Mouse (Mus musculus) neural tube, embryonic 14.5 days (tissue): ENCODE measurements around the gene Arntl2. TPM values are rescaled to one million over a fixed set of nuclear protein-coding genes. Genes with fewer than 3 reads are reported as not detected.

Experiments used
- ATAC-seq: fragments of 200-750 bp; cut with Nextera tagmentation; 2 replicates; pipeline ENCODE4 v1.8.0; 2017; ENCODE audit warnings: low read depth, mild to moderate bottlenecking, moderate TSS enrichment, moderate library complexity
- H3K27ac ChIP-seq: fragments of 300-500 bp; sonication (generic); 2 replicates; pipeline ENCODE4 v1.5.1; 2014; ENCODE audit warnings: low read depth, mild to moderate bottlenecking, control low read depth, low read length, moderate library complexity, mixed read lengths
- H3K27me3 ChIP-seq: fragments of 300-500 bp; sonication (generic); 2 replicates; pipeline ENCODE4 v1.6.1; 2014; ENCODE audit warnings: low read length; ENCODE audit not compliant: control insufficient read depth, insufficient read depth
- H3K36me3 ChIP-seq: fragments of 300-500 bp; sonication (generic); 2 replicates; pipeline ENCODE4 v1.6.1; 2014; ENCODE audit warnings: low read length, mixed read lengths; ENCODE audit not compliant: control insufficient read depth, insufficient read depth
- H3K4me1 ChIP-seq: fragments of 300-500 bp; sonication (generic); 2 replicates; pipeline ENCODE4 v1.6.1; 2014; ENCODE audit warnings: low read length; ENCODE audit not compliant: control insufficient read depth, insufficient read depth
- H3K4me2 ChIP-seq: fragments of 300-500 bp; sonication (generic); 2 replicates; pipeline ENCODE4 v1.6.1; 2014; ENCODE audit warnings: mild to moderate bottlenecking, low read depth, low read length, control low read depth
- H3K4me3 ChIP-seq: fragments of 300-500 bp; sonication (generic); 2 replicates; pipeline ENCODE4 v1.5.1; 2014; ENCODE audit warnings: low read depth, low read length, control low read depth, mixed read lengths
- H3K9ac ChIP-seq: fragments of 300-500 bp; sonication (generic); replicated peaks from 2 replicates; pipeline ENCODE4 v1.6.1; 2014; ENCODE audit warnings: low read depth, mild to moderate bottlenecking, control low read depth, low read length, mixed read lengths
- H3K9me3 ChIP-seq: fragments of 300-500 bp; sonication (generic); 2 replicates; pipeline ENCODE4 v1.6.1; 2016; ENCODE audit warnings: low read length; ENCODE audit not compliant: control insufficient read depth
- WGBS: fragments of 180-500 bp; shearing (Covaris S2); extraction: QIAGEN DNeasy Blood & Tissue Kit; methylation state at CpG from one replicate; pipeline ENCODE4 v1.1.7; 2014; 5-methylcytosine and 5-hydroxymethylcytosine counted together
- polyA plus RNA-seq: library from polyadenylated mRNA; unstranded; fragments of >200 nt; fragmentation: Nextera tagmentation; extraction: Ambion mirVana; gene quantifications from 2 replicates; pipeline ENCODE4 v1.2.1, GENCODE M21; 2014

Gene Arntl2
- polyA plus RNA-seq, 1 experiment from 2014 or later, result 3.7 TPM

- 92% methylated on average over 12 of the region's 12 CpGs for WGBS
- Histone ChIP-seq H3K27ac (no peak overlapping the region), H3K4me1 (no peaks in the 10 kb centered on the region), H3K4me3 (no peak overlapping the region), H3K4me2 (no peak overlapping the region), H3K27me3 (no peaks in the 10 kb centered on the region), H3K9ac (no peak overlapping the region), H3K36me3 (no peaks in the 10 kb centered on the region), H3K9me3 (no peaks in the 10 kb centered on the region)
- ATAC-seq, result no peak
Measured at GRCm38 (mm10) chr6:146877425-146878045, 81.7 kb downstream of the Arntl2 start.

- 27% methylated on average over 10 of the region's 10 CpGs for WGBS
- ATAC-seq, result no peak
Measured at GRCm38 (mm10) chr6:146878926-146879325, 83.1 kb downstream of the Arntl2 start.

GRCm38 (mm10) chr6:146879856-146880255, 84.0 kb downstream of the Arntl2 start:
- no peaks in the 10 kb centered on the region for H3K4me1 ChIP-seq
- 95% methylated on average over 9 of the region's 9 CpGs for WGBS
- ATAC-seq, result no peak
- no peaks in the 10 kb centered on the region for H3K27me3 ChIP-seq
- H3K27ac ChIP-seq, result no peak overlapping the region
- H3K36me3 ChIP-seq, result no peaks in the 10 kb centered on the region
- H3K9ac ChIP-seq, result no peak overlapping the region
- H3K4me2 ChIP-seq, result no peak overlapping the region
- no peaks in the 10 kb centered on the region for H3K9me3 ChIP-seq
- no peak overlapping the region for H3K4me3 ChIP-seq

More at GRCm38 (mm10) chr6:146878926-146879325, 83.1 kb downstream of the Arntl2 start:
- no peaks in the 10 kb centered on the region for H3K4me1 ChIP-seq
- H3K27ac ChIP-seq, result no peak overlapping the region
- no peaks in the 10 kb centered on the region for H3K9me3 ChIP-seq
- no peak overlapping the region for H3K9ac ChIP-seq
- H3K27me3 ChIP-seq, result no peaks in the 10 kb centered on the region
- H3K36me3 ChIP-seq, result no peaks in the 10 kb centered on the region
- H3K4me3 ChIP-seq, result no peak overlapping the region
- no peak overlapping the region for H3K4me2 ChIP-seq

GRCm38 (mm10) chr6:146880296-146880695, 84.4 kb downstream of the Arntl2 start:
- Histone ChIP-seq H3K4me1 (no peaks in the 10 kb centered on the region), H3K4me3 (no peak overlapping the region), H3K4me2 (no peak overlapping the region), H3K27ac (no peak overlapping the region), H3K9me3 (no peaks in the 10 kb centered on the region), H3K27me3 (no peaks in the 10 kb centered on the region), H3K36me3 (no peaks in the 10 kb centered on the region), H3K9ac (no peak overlapping the region)
- ATAC-seq, result no peak
- 79% methylated on average over 4 of the region's 4 CpGs for WGBS

DNA sequence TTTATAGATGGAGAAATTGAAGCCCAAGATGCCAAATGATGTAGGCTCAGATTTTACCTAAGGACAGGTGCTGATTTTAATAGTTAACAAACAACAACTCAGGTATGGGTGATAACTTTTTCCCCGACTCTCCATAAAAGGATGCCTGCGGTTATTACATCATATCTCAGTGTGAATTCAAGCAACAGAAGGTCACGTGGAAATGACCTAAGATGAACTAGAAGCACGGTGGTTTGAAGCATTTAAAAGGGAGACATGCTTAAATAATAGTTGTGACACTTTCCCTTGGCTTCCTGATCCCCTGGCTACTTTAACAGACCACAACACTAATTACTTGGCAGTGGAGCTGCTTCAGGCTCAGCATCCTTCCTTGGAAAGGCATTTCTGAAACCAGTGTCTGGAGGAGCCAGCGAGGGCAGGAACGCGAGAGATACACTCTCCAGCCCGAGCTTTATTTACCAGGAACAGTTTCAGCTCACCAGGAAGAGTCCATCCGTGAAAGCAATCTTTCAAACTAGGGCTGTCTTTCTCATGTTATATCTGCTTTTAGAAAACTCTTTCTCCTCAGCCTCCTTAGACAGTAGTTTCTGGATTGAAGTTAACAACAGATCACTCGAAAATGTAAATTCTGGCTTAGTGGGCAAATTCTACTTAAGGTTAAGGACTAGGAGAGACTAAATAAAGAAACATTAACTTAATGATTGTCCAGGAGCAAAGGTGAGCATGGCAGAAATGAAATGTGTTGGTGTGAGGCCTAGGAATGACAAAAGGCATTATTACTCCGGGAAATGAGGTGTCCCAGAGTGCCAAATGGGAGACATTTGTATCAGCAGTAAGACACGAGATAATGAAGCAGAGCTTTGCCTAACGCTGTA, 86.3 kb downstream of the Arntl2 start:
- Histone ChIP-seq H3K36me3 (no peaks in the 10 kb centered on the region), H3K4me2 (no peak overlapping the region), H3K9me3 (no peaks in the 10 kb centered on the region), H3K27ac (no peak overlapping the region), H3K4me3 (no peak overlapping the region), H3K27me3 (no peaks in the 10 kb centered on the region), H3K9ac (no peak overlapping the region), H3K4me1 (no peaks in the 10 kb centered on the region)
- 69% methylated on average over 13 of the region's 13 CpGs for WGBS
- ATAC-seq, result no peak

Other genes with a start within 250 kb of the Arntl2 start
- 44.7 and 47.6 TPM in 2 replicates for gene Fgfr1op2, start 218.9 kb upstream of the Arntl2 start, polyA plus RNA-seq
- gene Ints13, start 218.2 kb upstream of the Arntl2 start, polyA plus RNA-seq, result 41.1 and 50.3 TPM in 2 replicates
- gene Med21, start 153.5 kb upstream of the Arntl2 start, polyA plus RNA-seq, result 119 and 122 TPM in 2 replicates
- 31.8 and 35.5 TPM in 2 replicates for gene Tm7sf3, start 153.2 kb upstream of the Arntl2 start, polyA plus RNA-seq
- gene Stk38l, start 71.1 kb upstream of the Arntl2 start, polyA plus RNA-seq, result 13.9 and 18.2 TPM in 2 replicates
- gene Smco2, start 54.0 kb downstream of the Arntl2 start, polyA plus RNA-seq, result not detected in 2 replicates
- gene Ppfibp1, start 92.4 kb downstream of the Arntl2 start, polyA plus RNA-seq, result 8.5 and 14.7 TPM in 2 replicates
- 0.12 TPM in 1 of 2 replicates, not detected in the other for gene 1700034J05Rik, start 158.4 kb downstream of the Arntl2 start, polyA plus RNA-seq
- gene Rep15, start 236.5 kb downstream of the Arntl2 start, polyA plus RNA-seq, result 0.60 and 0.79 TPM in 2 replicates
- 66.2 and 82.3 TPM in 2 replicates for gene Mrps35, start 246.7 kb downstream of the Arntl2 start, polyA plus RNA-seq